Mouse (Mus musculus) liver, embryonic 16.5 days (tissue): ENCODE data around the gene Wdr20. TPM values are rescaled to one million over a fixed set of nuclear protein-coding genes. Genes with fewer than 3 reads are reported as not detected.
A peak's percentile ranks its signal among the peaks of the same experiment; 100 is the strongest.

Experiments
- ATAC-seq: fragments of 200-750 bp; cut with Nextera tagmentation; 2 replicates; pipeline ENCODE4 v1.8.0; 2017; ENCODE audit warnings: low read depth, mild to moderate bottlenecking, moderate number of reproducible peaks, moderate library complexity
- H3K27ac ChIP-seq: fragments of 300-500 bp; sonication (generic); 2 replicates; pipeline ENCODE4 v1.5.1; 2014; ENCODE audit warnings: mild to moderate bottlenecking, low read length
- H3K27me3 ChIP-seq: fragments of 300-500 bp; sonication (generic); 2 replicates; pipeline ENCODE4 v1.6.1; 2014; ENCODE audit warnings: low read depth, low read length, mixed read lengths; ENCODE audit not compliant: control insufficient read depth, insufficient read depth
- H3K36me3 ChIP-seq: fragments of 300-500 bp; sonication (generic); 2 replicates; pipeline ENCODE4 v1.6.1; 2014; ENCODE audit warnings: mild to moderate bottlenecking; ENCODE audit not compliant: control insufficient read depth, insufficient read depth
- H3K4me1 ChIP-seq: fragments of 300-500 bp; sonication (generic); 2 replicates; pipeline ENCODE4 v1.6.1; 2014; ENCODE audit warnings: low read depth, low read length, mixed read lengths; ENCODE audit not compliant: control insufficient read depth
- H3K4me2 ChIP-seq: fragments of 300-500 bp; sonication (generic); 2 replicates; pipeline ENCODE4 v1.6.1; 2014; ENCODE audit warnings: low read depth, low read length, mixed read lengths
- H3K4me3 ChIP-seq: fragments of 300-500 bp; sonication (generic); 2 replicates; pipeline ENCODE4 v1.5.1; 2014; ENCODE audit warnings: low read depth, mild to moderate bottlenecking, low read length
- H3K9ac ChIP-seq: fragments of 300-500 bp; sonication (generic); 2 replicates; pipeline ENCODE4 v1.6.1; 2014; ENCODE audit warnings: low read depth, low read length
- H3K9me3 ChIP-seq: fragments of 300-500 bp; sonication (generic); replicated peaks from 2 replicates; pipeline ENCODE4 v1.6.1; 2016; ENCODE audit warnings: low read length; ENCODE audit not compliant: control insufficient read depth
- WGBS: fragments of 180-500 bp; shearing (Covaris S2); extraction: QIAGEN DNeasy Blood & Tissue Kit; methylation state at CpG from one replicate; pipeline ENCODE4 v1.1.7; 2014; ENCODE audit not compliant: insufficient replicate concordance; 5-methylcytosine and 5-hydroxymethylcytosine counted together
- polyA plus RNA-seq: library from polyadenylated mRNA; unstranded; fragments of >200 nt; fragmentation: Nextera tagmentation; extraction: Ambion mirVana; gene quantifications from 2 replicates; pipeline ENCODE4 v1.2.1, GENCODE M21; 2015

The Wdr20 gene
- polyA plus RNA-seq, 1 experiment from 2014 or later: 8.4 TPM

GRCm38 (mm10) chr12:110845131-110845880 lies 107.6 kb downstream of the Wdr20 start:
- H3K27me3 ChIP-seq: no peaks in the 10 kb centered on the region
- no peaks in the 10 kb centered on the region for H3K9me3 ChIP-seq
- peak overlapping the region; percentile 62 for H3K9ac ChIP-seq
- ATAC-seq: peak; percentile 91
- peak overlapping the region; percentile 70 for H3K4me3 ChIP-seq
- under 1% methylated on average over 36 of the region's 36 CpGs for WGBS
- H3K27ac ChIP-seq: peak overlapping the region; percentile 69
- H3K4me2 ChIP-seq: peak overlapping the region; percentile 87
- H3K4me1 ChIP-seq: peaks cover 27% of the 10 kb centered on the region
- H3K36me3 ChIP-seq: no peaks in the 10 kb centered on the region

GRCm38 (mm10) chr12:110846191-110846765 lies 108.5 kb downstream of the Wdr20 start:
- no peaks in the 10 kb centered on the region for H3K36me3 ChIP-seq
- no peaks in the 10 kb centered on the region for H3K27me3 ChIP-seq
- H3K9me3 ChIP-seq: no peaks in the 10 kb centered on the region
- WGBS: 71% methylated on average over 6 of the region's 6 CpGs
- peaks cover 33% of the 10 kb centered on the region for H3K4me1 ChIP-seq
- peak overlapping the region; percentile 87 for H3K4me2 ChIP-seq
- no peak overlapping the region for H3K27ac ChIP-seq
- H3K9ac ChIP-seq: peak overlapping the region; percentile 54
- H3K4me3 ChIP-seq: peak overlapping the region; percentile 70
- no peak for ATAC-seq

GRCm38 (mm10) chr12:110850010-110850928 lies 112.5 kb downstream of the Wdr20 start, which contains the start of gene Zfp839:
Gene Zfp839 (plus strand): TSS chr12:110850253.
- H3K27ac ChIP-seq: peak within 1 kb of the TSS; percentile 77
- no peaks in the 10 kb centered on the region for H3K36me3 ChIP-seq
- no peaks in the 10 kb centered on the region for H3K27me3 ChIP-seq
- no peaks in the 10 kb centered on the region for H3K9me3 ChIP-seq
- peak within 1 kb of the TSS; percentile 84 for H3K4me2 ChIP-seq
- peak within 1 kb of the TSS; percentile 80 for H3K9ac ChIP-seq
- under 1% methylated on average over 76 of the region's 89 CpGs for WGBS
- peak; percentile 53 for ATAC-seq
- H3K4me3 ChIP-seq: peak within 1 kb of the TSS; percentile 84
- peaks cover 31% of the 10 kb centered on the region for H3K4me1 ChIP-seq

- H3K9ac ChIP-seq: peak overlapping the region; percentile 80
- H3K4me2 ChIP-seq: peak overlapping the region; percentile 84
- H3K36me3 ChIP-seq: no peaks in the 10 kb centered on the region
- H3K4me1 ChIP-seq: peaks cover 30% of the 10 kb centered on the region
- H3K4me3 ChIP-seq: peak overlapping the region; percentile 84
- peak overlapping the region; percentile 77 for H3K27ac ChIP-seq
- peak; percentile 3; the same call in 1 of the 2 replicates for ATAC-seq
- 11% methylated on average over 9 of the region's 9 CpGs for WGBS
- H3K27me3 ChIP-seq: no peaks in the 10 kb centered on the region
- no peaks in the 10 kb centered on the region for H3K9me3 ChIP-seq
These were observed 113.1 kb downstream of the Wdr20 start for GRCm38 (mm10) chr12:110850929-110851256.

GRCm38 (mm10) chr12:110851414-110851813 lies 113.7 kb downstream of the Wdr20 start:
- H3K9ac ChIP-seq: peak overlapping the region; percentile 80
- no peaks in the 10 kb centered on the region for H3K9me3 ChIP-seq
- peaks cover 26% of the 10 kb centered on the region for H3K4me1 ChIP-seq
- 6% methylated on average over 12 of the region's 12 CpGs for WGBS
- no peaks in the 10 kb centered on the region for H3K36me3 ChIP-seq
- peak overlapping the region; percentile 84 for H3K4me2 ChIP-seq
- H3K4me3 ChIP-seq: peak overlapping the region; percentile 84
- H3K27me3 ChIP-seq: no peaks in the 10 kb centered on the region
- peak; percentile 60 for ATAC-seq
- H3K27ac ChIP-seq: peak overlapping the region; percentile 77; the same call in 1 of the 2 replicates

- Histone ChIP-seq H3K9me3 (no peaks in the 10 kb centered on the region), H3K4me1 (peaks cover 27% of the 10 kb centered on the region), H3K36me3 (no peaks in the 10 kb centered on the region), H3K9ac (no peak overlapping the region), H3K4me2 (peak overlapping the region; percentile 84), H3K27ac (no peak overlapping the region), H3K27me3 (no peaks in the 10 kb centered on the region), H3K4me3 (no peak overlapping the region)
- no peak for ATAC-seq
- 22% methylated on average over 1 of the region's 1 CpGs for WGBS
These were observed 114.2 kb downstream of the Wdr20 start for GRCm38 (mm10) chr12:110851923-110852322.

Other genes starting within 250 kb of the Wdr20 start
- 10.0 and 13.6 TPM in 2 replicates for gene Dync1h1, start 136.5 kb upstream of the Wdr20 start, polyA plus RNA-seq
- gene 1700001K19Rik, start 55.3 kb upstream of the Wdr20 start, polyA plus RNA-seq: not detected in 2 replicates
- gene Hsp90aa1, start 35.2 kb upstream of the Wdr20 start, polyA plus RNA-seq: 431 and 513 TPM in 2 replicates
- 0.27 and 0.34 TPM in 2 replicates for gene Mok, start 103.0 kb downstream of the Wdr20 start, polyA plus RNA-seq
- 1.4 and 1.5 TPM in 2 replicates for gene Zfp839, start 112.3 kb downstream of the Wdr20 start, polyA plus RNA-seq
- 49.1 and 49.3 TPM in 2 replicates for gene Cinp, start 151.2 kb downstream of the Wdr20 start, polyA plus RNA-seq
- gene Tecpr2, start 151.3 kb downstream of the Wdr20 start, polyA plus RNA-seq: 1.7 and 2.1 TPM in 2 replicates
- gene Ankrd9, start 241.1 kb downstream of the Wdr20 start, polyA plus RNA-seq: 54.7 and 55.9 TPM in 2 replicates